Mouse (Mus musculus) heart, postnatal 0 days (tissue): ENCODE data around the gene Cpt1c. TPM values are rescaled to one million over a fixed set of nuclear protein-coding genes. Genes with fewer than 3 reads are reported as not detected.

Source experiments
- ATAC-seq: fragments of 200-750 bp; cut with Nextera tagmentation; 2 replicates; pipeline ENCODE4 v1.8.0; 2017; ENCODE audit warnings: low read depth, moderate number of reproducible peaks, moderate library complexity; ENCODE audit not compliant: insufficient read depth
- DNase-seq: peaks from one replicate; pipeline ENCODE4 v3.0.0-alpha.2; 2016; ENCODE audit warnings: low spot score
- H3K27ac ChIP-seq: fragments of 300-500 bp; sonication (generic); 2 replicates; pipeline ENCODE4 v1.5.1; 2014; ENCODE audit warnings: low read depth, mild to moderate bottlenecking
- H3K27me3 ChIP-seq: fragments of 300-500 bp; sonication (generic); 2 replicates; pipeline ENCODE4 v1.6.1; 2014; ENCODE audit warnings: low read length, mixed read lengths; ENCODE audit not compliant: control insufficient read depth, insufficient read depth
- H3K36me3 ChIP-seq: fragments of 300-500 bp; sonication (generic); replicated peaks from 2 replicates; pipeline ENCODE4 v1.6.1; 2014; ENCODE audit warnings: low read length, mixed read lengths; ENCODE audit not compliant: control insufficient read depth, insufficient read depth
- H3K4me1 ChIP-seq: fragments of 300-500 bp; sonication (generic); 2 replicates; pipeline ENCODE4 v1.6.1; 2014; ENCODE audit warnings: antibody characterized with exemption; ENCODE audit not compliant: control insufficient read depth, insufficient read depth
- H3K4me2 ChIP-seq: fragments of 300-500 bp; sonication (generic); 2 replicates; pipeline ENCODE4 v1.6.1; 2014; ENCODE audit warnings: low read depth, mild to moderate bottlenecking, low read length, moderate library complexity
- H3K4me3 ChIP-seq: fragments of 300-500 bp; sonication (generic); 2 replicates; pipeline ENCODE4 v1.5.1; 2014; ENCODE audit warnings: low read depth, low read length
- H3K9ac ChIP-seq: fragments of 300-500 bp; sonication (generic); replicated peaks from 2 replicates; pipeline ENCODE4 v1.6.1; 2014; ENCODE audit warnings: low read depth, low read length, mixed read lengths
- H3K9me3 ChIP-seq: fragments of 300-500 bp; sonication (generic); replicated peaks from 2 replicates; pipeline ENCODE4 v1.6.1; 2016; ENCODE audit warnings: low read length; ENCODE audit not compliant: control insufficient read depth
- CTCF ChIP-seq: IDR thresholded peaks from 2 replicates; pipeline ENCODE4 v1.5.1; 2016; ENCODE audit warnings: antibody characterized with exemption, control low read depth, low read depth
- EP300 ChIP-seq: IDR thresholded peaks from 2 replicates; pipeline ENCODE4 v1.6.1; 2016; ENCODE audit warnings: antibody characterized with exemption, low read depth
- whole genome bisulfite sequencing: fragments of 180-500 bp; shearing (Covaris S2); extraction: QIAGEN DNeasy Blood & Tissue Kit; methylation state at CpG from one replicate; pipeline ENCODE4 v1.1.7; 2014; 5-methylcytosine and 5-hydroxymethylcytosine counted together
- microRNA-seq: library from miRNA; unstranded; fragments of <30 nt; microRNA quantifications from one replicate; pipeline ENCODE4, GENCODE M21; 2016
- polyA plus RNA-seq: library from polyadenylated mRNA; unstranded; fragments of >200 nt; fragmentation: Nextera tagmentation; extraction: Ambion mirVana; gene quantifications from 2 replicates; pipeline ENCODE4 v1.2.1, GENCODE M21; 2015
- total RNA-seq: library from RNA; depleted of rRNA; stranded (reverse); fragments of >200 nt; gene quantifications from 2 replicates; pipeline ENCODE4 v1.2.3, GENCODE M21; 2014; ENCODE audit warnings: low replicate concordance; rRNA removed

The Cpt1c gene
- total and polyA plus RNA-seq, 2 experiments from 2014 or later = 3.4 to 7.5 TPM

DNA sequence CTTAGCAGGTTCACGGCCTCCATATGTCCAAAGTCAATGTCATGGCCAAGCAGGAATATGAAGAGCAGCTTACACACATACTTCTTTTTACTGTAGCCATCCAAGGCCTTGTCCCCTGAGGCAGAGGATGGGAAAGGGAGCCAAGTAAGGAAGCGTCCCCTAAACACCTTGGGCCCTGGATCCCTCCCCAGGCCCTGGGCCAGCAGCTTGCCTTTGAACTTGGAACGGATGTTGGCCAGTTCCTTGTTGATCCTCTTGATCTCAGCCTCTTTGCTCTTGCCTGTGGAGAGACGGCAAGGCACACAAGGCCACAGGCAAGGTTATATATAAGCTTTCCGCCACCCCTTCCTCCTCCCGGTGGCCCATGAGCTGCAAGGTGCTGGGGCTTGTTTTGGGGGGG, 58.5 kb downstream of the Cpt1c start:
- WGBS = 73% methylated on average over 6 of the region's 6 CpGs
- no peak for DNase-seq
- Histone ChIP-seq H3K27me3 (no peaks in the 10 kb centered on the region), H3K4me1 (no peaks in the 10 kb centered on the region), H3K9me3 (no peaks in the 10 kb centered on the region), H3K4me3 (no peak overlapping the region), H3K9ac (no peak overlapping the region), H3K36me3 (peaks cover 41% of the 10 kb centered on the region), H3K4me2 (no peak overlapping the region), H3K27ac (no peak overlapping the region)
- no peak for TF ChIP-seq EP300
- TF ChIP-seq CTCF = no peak
- no peak for ATAC-seq

DNA sequence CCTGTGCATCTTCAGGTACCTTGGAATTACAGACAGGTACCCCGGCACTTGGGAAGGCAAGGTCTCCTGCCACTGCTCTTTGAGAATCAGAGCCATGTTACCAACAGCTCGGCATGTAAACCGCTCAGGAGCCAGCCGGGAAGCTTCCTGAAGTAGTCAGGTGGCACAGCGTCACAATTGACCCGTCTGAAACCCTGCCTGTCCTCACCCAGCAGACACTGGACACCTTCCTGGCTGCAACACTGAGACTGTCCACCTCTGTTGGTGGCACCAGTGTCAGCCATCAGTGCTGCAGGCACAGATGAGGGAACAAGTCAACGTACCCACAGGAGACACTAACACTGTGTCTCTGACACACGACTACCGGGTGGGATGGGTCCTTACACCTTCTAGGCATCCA, 59.3 kb downstream of the Cpt1c start:
- H3K27me3 ChIP-seq = no peaks in the 10 kb centered on the region
- H3K36me3 ChIP-seq = peaks cover 48% of the 10 kb centered on the region
- WGBS = 88% methylated on average over 9 of the region's 9 CpGs
- DNase-seq (no peak), ATAC-seq (no peak)
- H3K4me1 ChIP-seq = no peaks in the 10 kb centered on the region
- no peaks in the 10 kb centered on the region for H3K9me3 ChIP-seq
- H3K4me3 ChIP-seq = no peak overlapping the region
- no peak overlapping the region for H3K4me2 ChIP-seq
- TF ChIP-seq CTCF = no peak
- no peak for TF ChIP-seq EP300
- no peak overlapping the region for H3K27ac ChIP-seq
- no peak overlapping the region for H3K9ac ChIP-seq

DNA sequence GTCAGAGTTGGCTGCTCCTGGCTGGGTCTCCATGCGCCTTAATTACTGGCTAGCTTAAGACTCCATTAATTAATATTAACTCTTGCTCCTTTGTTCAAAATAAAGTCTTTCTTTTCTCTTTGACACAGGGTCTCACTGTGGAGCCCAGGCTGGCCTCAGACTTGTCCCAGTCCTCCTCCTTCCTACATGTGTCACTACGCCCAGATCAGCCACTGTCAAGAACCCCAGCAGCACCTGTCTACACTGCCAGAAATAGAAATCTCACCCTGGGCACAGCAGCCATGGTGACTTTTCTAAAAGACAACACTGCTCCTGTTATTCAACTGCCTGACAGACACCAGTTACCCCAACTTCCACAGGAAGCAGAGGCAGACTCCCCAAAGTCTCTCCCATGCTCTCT, 60.3 kb downstream of the Cpt1c start:
- WGBS = 79% methylated on average over 2 of the region's 2 CpGs
- H3K4me1 ChIP-seq = no peaks in the 10 kb centered on the region
- H3K27ac ChIP-seq = no peak overlapping the region
- no peak overlapping the region for H3K4me3 ChIP-seq
- ATAC-seq (no peak), DNase-seq (no peak)
- no peaks in the 10 kb centered on the region for H3K27me3 ChIP-seq
- TF ChIP-seq EP300 (no peak), CTCF (no peak)
- no peak overlapping the region for H3K4me2 ChIP-seq
- H3K36me3 ChIP-seq = peaks cover 58% of the 10 kb centered on the region
- H3K9me3 ChIP-seq = no peaks in the 10 kb centered on the region
- H3K9ac ChIP-seq = no peak overlapping the region

Small RNA genes lying within 50 kb of the gene (microRNA-seq; reads per million reads assigned to microRNA genes)
- gene Mir7054 = 1.4 reads per million

Other genes starting within 250 kb of the Cpt1c start
Only the 30 nearest of the 35 such genes appear.
- 75.3 and 78.0 TPM in 2 replicates for gene Nup62, start 158.8 kb downstream of the Cpt1c start, total RNA-seq
- gene Nup62, start 158.8 kb downstream of the Cpt1c start, polyA plus RNA-seq = 37.6 and 40.9 TPM in 2 replicates
- not detected in 2 replicates for gene Il4i1, start 158.5 kb downstream of the Cpt1c start, total RNA-seq
- gene Il4i1, start 158.5 kb downstream of the Cpt1c start, polyA plus RNA-seq = 0.93 and 1.1 TPM in 2 replicates
- 5.6 and 16.0 TPM in 2 replicates for gene Atf5, start 158.2 kb downstream of the Cpt1c start, total RNA-seq
- gene Atf5, start 158.2 kb downstream of the Cpt1c start, polyA plus RNA-seq = 3.0 and 3.5 TPM in 2 replicates
- gene Akt1s1, start 125.9 kb downstream of the Cpt1c start, total RNA-seq = 81.8 and 137 TPM in 2 replicates
- gene Akt1s1, start 125.9 kb downstream of the Cpt1c start, polyA plus RNA-seq = 91.3 and 91.8 TPM in 2 replicates
- 43.5 and 101 TPM in 2 replicates for gene Tbc1d17, start 125.8 kb downstream of the Cpt1c start, total RNA-seq
- 51.7 and 57.5 TPM in 2 replicates for gene Tbc1d17, start 125.8 kb downstream of the Cpt1c start, polyA plus RNA-seq
- 43.6 and 45.9 TPM in 2 replicates for gene Pnkp, start 117.7 kb downstream of the Cpt1c start, total RNA-seq
- 24.5 and 27.2 TPM in 2 replicates for gene Pnkp, start 117.7 kb downstream of the Cpt1c start, polyA plus RNA-seq
- 335 and 364 TPM in 2 replicates for gene Ptov1, start 105.1 kb downstream of the Cpt1c start, total RNA-seq
- 246 and 248 TPM in 2 replicates for gene Ptov1, start 105.1 kb downstream of the Cpt1c start, polyA plus RNA-seq
- gene Med25, start 82.1 kb downstream of the Cpt1c start, total RNA-seq = 112 and 136 TPM in 2 replicates
- gene Med25, start 82.1 kb downstream of the Cpt1c start, polyA plus RNA-seq = 69.0 and 73.3 TPM in 2 replicates
- gene Fuz, start 78.8 kb downstream of the Cpt1c start, total RNA-seq = 25.0 and 50.8 TPM in 2 replicates
- 10.0 and 12.0 TPM in 2 replicates for gene Fuz, start 78.8 kb downstream of the Cpt1c start, polyA plus RNA-seq
- gene Ap2a1, start 45.4 kb downstream of the Cpt1c start, total RNA-seq = 63.1 and 99.0 TPM in 2 replicates
- gene Ap2a1, start 45.4 kb downstream of the Cpt1c start, polyA plus RNA-seq = 36.2 and 37.1 TPM in 2 replicates
- gene Tsks, start 31.6 kb downstream of the Cpt1c start, total RNA-seq = not detected in 2 replicates
- 0.16 and 0.27 TPM in 2 replicates for gene Tsks, start 31.6 kb downstream of the Cpt1c start, polyA plus RNA-seq
- gene Prmt1, start 11.7 kb upstream of the Cpt1c start, total RNA-seq = 152 and 173 TPM in 2 replicates
- gene Prmt1, start 11.7 kb upstream of the Cpt1c start, polyA plus RNA-seq = 271 and 300 TPM in 2 replicates
- 31.7 and 61.1 TPM in 2 replicates for gene Irf3, start 22.8 kb upstream of the Cpt1c start, total RNA-seq
- gene Irf3, start 22.8 kb upstream of the Cpt1c start, polyA plus RNA-seq = 44.8 and 51.7 TPM in 2 replicates
- gene Bcl2l12, start 23.9 kb upstream of the Cpt1c start, total RNA-seq = 20.3 and 22.0 TPM in 2 replicates
- gene Bcl2l12, start 23.9 kb upstream of the Cpt1c start, polyA plus RNA-seq = 25.5 and 27.5 TPM in 2 replicates
- gene Scaf1, start 41.5 kb upstream of the Cpt1c start, total RNA-seq = 37.8 and 38.9 TPM in 2 replicates
- gene Scaf1, start 41.5 kb upstream of the Cpt1c start, polyA plus RNA-seq = 15.9 and 17.9 TPM in 2 replicates
- 38.4 and 62.0 TPM in 2 replicates for gene Rras, start 43.1 kb upstream of the Cpt1c start, total RNA-seq
- 85.7 and 90.0 TPM in 2 replicates for gene Rras, start 43.1 kb upstream of the Cpt1c start, polyA plus RNA-seq
- 5.4 and 12.5 TPM in 2 replicates for gene Prr12, start 78.0 kb upstream of the Cpt1c start, total RNA-seq
- gene Prr12, start 78.0 kb upstream of the Cpt1c start, polyA plus RNA-seq = 3.8 TPM in 2 replicates
- gene Nosip, start 87.6 kb upstream of the Cpt1c start, total RNA-seq = 21.5 and 73.9 TPM in 2 replicates
- gene Nosip, start 87.6 kb upstream of the Cpt1c start, polyA plus RNA-seq = 38.2 and 43.7 TPM in 2 replicates
- gene Prrg2, start 87.8 kb upstream of the Cpt1c start, total RNA-seq = 8.3 and 22.0 TPM in 2 replicates
- 12.4 and 13.3 TPM in 2 replicates for gene Prrg2, start 87.8 kb upstream of the Cpt1c start, polyA plus RNA-seq
- gene Rcn3, start 117.4 kb upstream of the Cpt1c start, total RNA-seq = 125 and 141 TPM in 2 replicates
- gene Rcn3, start 117.4 kb upstream of the Cpt1c start, polyA plus RNA-seq = 100 and 108 TPM in 2 replicates
- 48.9 and 51.6 TPM in 2 replicates for gene Fcgrt, start 129.0 kb upstream of the Cpt1c start, total RNA-seq
- gene Fcgrt, start 129.0 kb upstream of the Cpt1c start, polyA plus RNA-seq = 59.5 and 67.9 TPM in 2 replicates
- gene Rps11, start 149.6 kb upstream of the Cpt1c start, total RNA-seq = 1,106 and 1,247 TPM in 2 replicates
- gene Rps11, start 149.6 kb upstream of the Cpt1c start, polyA plus RNA-seq = 730 and 757 TPM in 2 replicates
- gene Rpl13a, start 153.9 kb upstream of the Cpt1c start, total RNA-seq = 1,443 and 1,972 TPM in 2 replicates
- gene Rpl13a, start 153.9 kb upstream of the Cpt1c start, polyA plus RNA-seq = 780 and 809 TPM in 2 replicates
- gene Gm45713, start 161.4 kb upstream of the Cpt1c start, total RNA-seq = 0.19 and 0.23 TPM in 2 replicates
- gene Gm45713, start 161.4 kb upstream of the Cpt1c start, polyA plus RNA-seq = 0.29 and 0.78 TPM in 2 replicates
- 8.1 and 23.3 TPM in 2 replicates for gene Flt3l, start 161.6 kb upstream of the Cpt1c start, total RNA-seq
- 1.8 and 2.0 TPM in 2 replicates for gene Flt3l, start 161.6 kb upstream of the Cpt1c start, polyA plus RNA-seq
- gene Pih1d1, start 179.5 kb upstream of the Cpt1c start, total RNA-seq = 142 and 152 TPM in 2 replicates
- gene Pih1d1, start 179.5 kb upstream of the Cpt1c start, polyA plus RNA-seq = 56.3 and 60.0 TPM in 2 replicates
- gene Aldh16a1, start 179.7 kb upstream of the Cpt1c start, total RNA-seq = 29.2 and 40.1 TPM in 2 replicates
- 18.2 and 22.8 TPM in 2 replicates for gene Aldh16a1, start 179.7 kb upstream of the Cpt1c start, polyA plus RNA-seq
- 7.5 and 12.7 TPM in 2 replicates for gene Slc17a7, start 189.1 kb upstream of the Cpt1c start, total RNA-seq
- 4.3 and 5.4 TPM in 2 replicates for gene Slc17a7, start 189.1 kb upstream of the Cpt1c start, polyA plus RNA-seq
- not detected in 2 replicates for gene Gfy, start 204.7 kb upstream of the Cpt1c start, total RNA-seq
- not detected in 2 replicates for gene Gfy, start 204.7 kb upstream of the Cpt1c start, polyA plus RNA-seq
- gene Pth2, start 206.1 kb upstream of the Cpt1c start, total RNA-seq = not detected in 2 replicates
- not detected in 2 replicates for gene Pth2, start 206.1 kb upstream of the Cpt1c start, polyA plus RNA-seq